Mouse (Mus musculus): ENCODE measurements at regions not wholly inside any gene's neighbourhood (a gene's known extent, or its start where the extent isn't known, plus 50 kb on each side); places are given as distances from the start of the nearest gene placed in this dataset.

- H3K27ac ChIP-seq (replicated peaks) = no peak overlapping the region
- WGBS = 92% methylated on average over 1 of the region's 1 CpGs
- no peak overlapping the region for H3K9ac ChIP-seq (replicated peaks)
- no peaks in the 10 kb centered on the region for H3K27me3 ChIP-seq (replicated peaks)
- no peak overlapping the region for H3K4me3 ChIP-seq (replicated peaks)
- 0 out of 2 replicates have a peak, but pooled peaks cover 4% of the 10 kb centered on the region for H3K4me1 ChIP-seq
- no peaks in the 10 kb centered on the region for H3K9me3 ChIP-seq (replicated peaks)
- no peak overlapping the region for H3K4me2 ChIP-seq
- no peak for ATAC-seq (ENCODE audit: low FRiP score)
- no peaks in the 10 kb centered on the region for H3K36me3 ChIP-seq
These were observed 185.1 kb upstream of the Slc5a7 start for GRCm38 (mm10) chr17:54483901-54484300.

- 87% methylated on average over 3 of the region's 3 CpGs for WGBS
- no peaks in the 10 kb centered on the region for H3K27me3 ChIP-seq (replicated peaks)
- no peak overlapping the region for H3K4me3 ChIP-seq (replicated peaks)
- no peak for ATAC-seq (ENCODE audit: low FRiP score)
- H3K9me3 ChIP-seq (replicated peaks) = no peaks in the 10 kb centered on the region
- no peaks in the 10 kb centered on the region for H3K4me1 ChIP-seq
- H3K36me3 ChIP-seq = no peaks in the 10 kb centered on the region
- no peak overlapping the region for H3K9ac ChIP-seq (replicated peaks)
- no peak overlapping the region for H3K27ac ChIP-seq (replicated peaks)
- no peak overlapping the region for H3K4me2 ChIP-seq
These were observed 141.1 kb upstream of the Slc5a7 start for GRCm38 (mm10) chr17:54439910-54440309.

- no peak for ATAC-seq (ENCODE audit: low FRiP score)
- WGBS = 85% methylated on average over 1 of the region's 1 CpGs
- H3K9ac ChIP-seq (replicated peaks) = no peak overlapping the region
- no peaks in the 10 kb centered on the region for H3K9me3 ChIP-seq (replicated peaks)
- no peaks in the 10 kb centered on the region for H3K27me3 ChIP-seq (replicated peaks)
- no peak overlapping the region for H3K4me2 ChIP-seq
- no peak overlapping the region for H3K27ac ChIP-seq (replicated peaks)
- no peaks in the 10 kb centered on the region for H3K36me3 ChIP-seq
- H3K4me3 ChIP-seq (replicated peaks) = no peak overlapping the region
- H3K4me1 ChIP-seq = no peaks in the 10 kb centered on the region
These were observed 139.6 kb upstream of the Slc5a7 start for GRCm38 (mm10) chr17:54438435-54438834.

GRCm38 (mm10) chr17:54429922-54430321 lies 131.1 kb upstream of the Slc5a7 start:
- no peak for ATAC-seq (ENCODE audit: low FRiP score)
- H3K27me3 ChIP-seq (replicated peaks) = no peaks in the 10 kb centered on the region
- H3K27ac ChIP-seq (replicated peaks) = no peak overlapping the region
- no peak overlapping the region for H3K4me2 ChIP-seq
- H3K9me3 ChIP-seq (replicated peaks) = no peaks in the 10 kb centered on the region
- H3K4me1 ChIP-seq = no peaks in the 10 kb centered on the region
- H3K9ac ChIP-seq (replicated peaks) = no peak overlapping the region
- H3K36me3 ChIP-seq = no peaks in the 10 kb centered on the region
- H3K4me3 ChIP-seq (replicated peaks) = no peak overlapping the region

- Histone ChIP-seq H3K4me3 (replicated peaks) (no peak overlapping the region), H3K4me1 (no peaks in the 10 kb centered on the region), H3K27me3 (replicated peaks) (no peaks in the 10 kb centered on the region), H3K9ac (replicated peaks) (no peak overlapping the region), H3K27ac (replicated peaks) (no peak overlapping the region), H3K36me3 (no peaks in the 10 kb centered on the region), H3K9me3 (replicated peaks) (no peaks in the 10 kb centered on the region), H3K4me2 (no peak overlapping the region)
- ATAC-seq (ENCODE audit: low FRiP score) = no peak
- WGBS = 94% methylated on average over 1 of the region's 1 CpGs
These were observed 115.4 kb upstream of the Slc5a7 start for GRCm38 (mm10) chr17:54414260-54414659.

- no peaks in the 10 kb centered on the region for H3K9me3 ChIP-seq (replicated peaks)
- no peaks in the 10 kb centered on the region for H3K4me1 ChIP-seq
- ATAC-seq (ENCODE audit: low FRiP score) = no peak
- H3K27me3 ChIP-seq (replicated peaks) = no peaks in the 10 kb centered on the region
- no peaks in the 10 kb centered on the region for H3K36me3 ChIP-seq
- WGBS = 63% methylated on average over 1 of the region's 1 CpGs
- no peak overlapping the region for H3K4me2 ChIP-seq
- H3K9ac ChIP-seq (replicated peaks) = no peak overlapping the region
- no peak overlapping the region for H3K27ac ChIP-seq (replicated peaks)
- H3K4me3 ChIP-seq (replicated peaks) = no peak overlapping the region
These were observed 97.6 kb upstream of the Slc5a7 start for GRCm38 (mm10) chr17:54396476-54396875.

GRCm38 (mm10) chr17:54377500-54377899 lies 78.7 kb upstream of the Slc5a7 start:
- H3K4me3 ChIP-seq (replicated peaks) = no peak overlapping the region
- no peaks in the 10 kb centered on the region for H3K36me3 ChIP-seq
- no peak overlapping the region for H3K9ac ChIP-seq (replicated peaks)
- H3K4me2 ChIP-seq = no peak overlapping the region
- 74% methylated on average over 3 of the region's 3 CpGs for WGBS
- no peak overlapping the region for H3K27ac ChIP-seq (replicated peaks)
- ATAC-seq (ENCODE audit: low FRiP score) = no peak
- H3K4me1 ChIP-seq = no peaks in the 10 kb centered on the region
- no peaks in the 10 kb centered on the region for H3K9me3 ChIP-seq (replicated peaks)
- H3K27me3 ChIP-seq (replicated peaks) = no peaks in the 10 kb centered on the region

GRCm38 (mm10) chr17:54368611-54369010 lies 69.8 kb upstream of the Slc5a7 start:
- no peak for ATAC-seq (ENCODE audit: low FRiP score)

GRCm38 (mm10) chr17:54367948-54368347 lies 69.1 kb upstream of the Slc5a7 start:
- Histone ChIP-seq H3K4me2 (no peak overlapping the region), H3K27me3 (replicated peaks) (no peaks in the 10 kb centered on the region), H3K4me3 (replicated peaks) (no peak overlapping the region), H3K9me3 (replicated peaks) (no peaks in the 10 kb centered on the region), H3K9ac (replicated peaks) (no peak overlapping the region), H3K27ac (replicated peaks) (no peak overlapping the region), H3K36me3 (no peaks in the 10 kb centered on the region), H3K4me1 (no peaks in the 10 kb centered on the region)
- ATAC-seq (ENCODE audit: low FRiP score) = no peak
- WGBS = 72% methylated on average over 2 of the region's 2 CpGs

More at GRCm38 (mm10) chr17:54368611-54369010, 69.8 kb upstream of the Slc5a7 start:
- no peak overlapping the region for H3K27ac ChIP-seq (replicated peaks)
- H3K9me3 ChIP-seq (replicated peaks) = no peaks in the 10 kb centered on the region
- no peaks in the 10 kb centered on the region for H3K27me3 ChIP-seq (replicated peaks)
- H3K4me2 ChIP-seq = no peak overlapping the region
- H3K4me3 ChIP-seq (replicated peaks) = no peak overlapping the region
- no peaks in the 10 kb centered on the region for H3K36me3 ChIP-seq
- no peak overlapping the region for H3K9ac ChIP-seq (replicated peaks)
- H3K4me1 ChIP-seq = no peaks in the 10 kb centered on the region
- WGBS = 92% methylated on average over 2 of the region's 2 CpGs

GRCm38 (mm10) chr17:54362991-54363390 lies 64.2 kb upstream of the Slc5a7 start:
- H3K4me3 ChIP-seq (replicated peaks) = no peak overlapping the region
- H3K4me1 ChIP-seq = no peaks in the 10 kb centered on the region
- no peaks in the 10 kb centered on the region for H3K27me3 ChIP-seq (replicated peaks)
- 87% methylated on average over 1 of the region's 1 CpGs for WGBS
- no peak overlapping the region for H3K9ac ChIP-seq (replicated peaks)
- no peak overlapping the region for H3K4me2 ChIP-seq
- no peaks in the 10 kb centered on the region for H3K36me3 ChIP-seq
- H3K9me3 ChIP-seq (replicated peaks) = no peaks in the 10 kb centered on the region
- no peak for ATAC-seq (ENCODE audit: low FRiP score)
- H3K27ac ChIP-seq (replicated peaks) = no peak overlapping the region

GRCm38 (mm10) chr17:54353063-54353462 lies 54.2 kb upstream of the Slc5a7 start:
- no peak for ATAC-seq (ENCODE audit: low FRiP score)
- 81% methylated on average over 2 of the region's 2 CpGs for WGBS

GRCm38 (mm10) chr17:54350881-54351280 lies 52.0 kb upstream of the Slc5a7 start:
- no peaks in the 10 kb centered on the region for H3K36me3 ChIP-seq
- H3K9ac ChIP-seq (replicated peaks) = no peak overlapping the region
- 55% methylated on average over 2 of the region's 2 CpGs for WGBS
- no peak overlapping the region for H3K4me2 ChIP-seq
- no peaks in the 10 kb centered on the region for H3K27me3 ChIP-seq (replicated peaks)
- H3K27ac ChIP-seq (replicated peaks) = no peak overlapping the region
- H3K4me3 ChIP-seq (replicated peaks) = no peak overlapping the region
- H3K9me3 ChIP-seq (replicated peaks) = no peaks in the 10 kb centered on the region
- H3K4me1 ChIP-seq = no peaks in the 10 kb centered on the region
- peak; percentile 77 for ATAC-seq (ENCODE audit: low FRiP score)

More at GRCm38 (mm10) chr17:54353063-54353462, 54.2 kb upstream of the Slc5a7 start:
- Histone ChIP-seq H3K4me2 (no peak overlapping the region), H3K9me3 (replicated peaks) (no peaks in the 10 kb centered on the region), H3K27me3 (replicated peaks) (no peaks in the 10 kb centered on the region), H3K9ac (replicated peaks) (no peak overlapping the region), H3K36me3 (no peaks in the 10 kb centered on the region), H3K4me3 (replicated peaks) (no peak overlapping the region), H3K27ac (replicated peaks) (no peak overlapping the region), H3K4me1 (no peaks in the 10 kb centered on the region)

Measured in neural tube, embryonic 15.5 days (tissue).